Mouse (Mus musculus) kidney, postnatal 4 days (tissue): ENCODE data around the gene Plcb3.
A peak's percentile ranks its signal among the peaks of the same experiment; 100 is the strongest.

Experiments used
- DNase-seq, 2 experiments: peaks; one replicate each; pipeline ENCODE4 v3.0.0; 2021; ENCODE audit warnings: mixed read lengths in 2 of 2

Plcb3 gene

DNA sequence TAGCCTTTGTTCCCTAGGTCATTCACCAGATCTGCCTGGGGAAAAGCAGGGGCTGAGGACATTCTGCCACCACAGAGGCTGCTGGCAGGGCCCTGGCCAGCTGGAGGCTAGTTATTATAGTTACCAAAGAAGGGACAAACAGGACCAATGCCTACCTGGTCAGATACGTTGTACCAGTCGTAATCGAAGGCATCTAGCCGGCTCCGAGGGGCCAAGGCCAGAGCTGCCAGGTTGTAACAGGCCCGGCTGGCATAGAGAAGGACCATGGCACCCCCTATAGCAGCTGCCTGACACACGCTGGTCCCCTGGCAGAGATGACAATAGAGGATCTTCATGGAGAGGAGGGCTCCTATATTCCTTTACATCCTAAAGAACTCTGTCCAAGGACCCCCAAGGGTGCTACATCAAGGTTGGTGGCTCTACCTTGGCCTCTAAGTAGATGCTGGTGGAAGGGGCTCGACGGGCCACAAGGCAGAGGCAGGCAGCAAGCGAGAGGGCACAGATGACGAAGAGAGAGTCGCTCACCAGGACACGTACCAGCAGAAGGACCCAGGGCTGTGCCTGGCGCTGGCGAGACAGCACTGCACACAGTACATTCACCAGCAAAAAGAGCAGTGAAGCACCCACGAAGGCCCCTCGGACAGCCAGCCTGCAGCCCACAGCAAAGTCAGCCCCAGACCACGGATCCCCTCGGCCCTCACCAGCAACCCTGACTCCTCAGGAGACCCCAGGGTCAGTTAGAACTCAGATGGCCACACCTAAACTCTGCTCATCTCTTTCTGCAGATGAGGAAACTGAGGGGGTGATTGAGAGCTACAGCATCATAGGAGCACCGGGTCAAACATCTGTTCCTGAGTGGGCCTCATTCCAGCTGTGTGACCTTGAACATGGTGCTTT lies 36.9 kb downstream of the Plcb3 start:
- DNase-seq = no peak

DNA sequence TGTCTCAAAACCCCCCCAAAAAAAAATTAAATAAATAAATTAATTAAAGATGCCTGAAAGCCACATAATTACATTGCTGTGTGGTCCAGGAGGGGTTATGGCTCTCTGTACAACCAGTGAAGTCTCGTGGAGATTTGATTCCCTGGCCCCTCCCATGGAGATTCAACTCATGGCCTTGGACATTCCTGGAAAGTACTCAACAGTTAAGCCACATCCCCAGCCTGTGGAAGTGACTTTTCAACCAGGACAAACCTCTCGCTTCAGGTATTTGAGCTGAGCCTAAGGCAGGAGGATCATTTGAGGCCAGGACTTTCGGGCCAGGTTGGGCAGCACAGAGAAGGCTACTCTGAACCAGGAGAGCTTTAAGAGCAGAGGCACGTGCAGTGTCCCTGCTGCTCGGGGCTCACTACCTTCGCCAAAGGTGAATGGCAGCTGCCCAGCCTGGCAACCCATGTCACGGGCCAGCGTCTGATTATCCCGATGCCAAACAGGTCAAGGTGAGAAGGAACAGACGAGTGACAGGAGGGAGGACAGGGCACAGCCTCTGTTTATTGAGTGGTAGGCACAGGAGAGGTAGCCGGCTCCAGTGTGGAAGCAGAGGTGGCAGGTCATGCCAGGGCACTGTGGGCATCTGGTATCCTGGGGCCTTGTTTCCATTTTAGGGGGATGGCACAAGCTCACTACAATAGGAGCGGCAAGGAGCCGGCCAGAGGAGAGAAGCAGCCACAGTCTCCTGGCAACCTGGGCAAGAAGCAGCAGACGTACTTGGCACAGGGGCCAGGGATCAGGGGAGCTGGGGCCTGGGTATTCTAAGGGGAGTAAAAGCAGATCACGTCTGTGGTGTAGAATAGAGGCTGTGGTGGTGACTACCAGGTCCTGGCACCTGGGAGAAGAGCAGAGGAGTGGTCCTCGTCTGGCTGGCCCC lies 38.5 kb downstream of the Plcb3 start:
- DNase-seq = peak in 1 of 2 experiments; percentile 15

DNA sequence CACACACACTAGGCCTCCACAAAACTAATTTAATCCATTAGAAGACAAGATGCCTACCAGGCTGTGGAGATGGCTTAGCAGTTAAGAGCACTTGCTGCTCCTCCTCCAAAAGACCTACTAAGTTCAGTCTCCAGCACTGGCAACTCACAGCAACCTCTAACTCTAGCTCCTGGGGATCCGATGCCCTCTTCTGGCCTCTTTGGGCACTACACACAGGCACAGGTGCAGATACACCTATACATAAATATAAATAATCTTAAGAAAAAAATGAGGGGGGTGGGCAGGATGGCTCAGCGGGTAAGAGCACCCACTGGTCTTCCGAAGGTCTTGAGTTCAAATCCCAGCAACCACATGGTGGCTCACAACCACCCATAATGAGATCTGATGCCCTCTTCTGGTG lies 40.0 kb downstream of the Plcb3 start:
- DNase-seq = peak; percentile 62 to 65

DNA sequence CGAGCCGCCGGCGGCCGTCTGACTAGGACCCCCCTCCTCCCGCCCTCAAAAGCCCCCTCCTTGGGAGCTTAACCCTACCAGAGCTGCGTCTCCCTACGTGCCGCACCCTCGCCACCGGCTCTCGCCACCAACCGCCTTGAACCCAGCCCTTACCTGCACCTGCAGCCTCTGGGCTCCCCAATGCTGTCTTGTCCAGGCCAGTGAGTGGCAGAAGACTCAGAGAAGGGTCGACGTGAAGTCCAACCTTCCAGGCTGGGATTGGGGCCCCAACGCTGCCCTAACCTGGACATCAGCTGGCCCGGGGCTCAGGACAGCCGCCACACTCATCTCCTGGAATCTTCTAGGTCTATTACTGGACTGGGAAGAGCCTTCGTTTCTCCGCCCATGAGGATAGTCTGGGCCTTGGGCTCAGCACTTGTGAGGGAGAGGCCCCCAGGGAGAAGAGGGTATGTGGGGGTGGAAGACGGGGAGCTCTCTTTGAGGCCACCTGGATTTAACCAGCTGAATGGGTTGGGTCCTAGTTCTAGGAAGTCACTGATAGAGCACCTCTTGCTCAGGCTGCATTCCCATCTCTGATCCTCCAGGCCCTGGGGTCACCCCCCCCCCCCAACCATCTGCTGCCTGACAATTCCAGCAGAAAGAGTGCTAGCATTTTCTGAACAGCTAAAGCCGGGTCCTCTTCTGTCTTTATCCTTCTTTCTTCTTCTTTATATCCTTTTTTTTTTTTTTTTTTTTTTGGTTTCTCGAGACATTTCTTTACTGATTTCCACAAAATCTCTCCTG lies 41.9 kb downstream of the Plcb3 start, which contains the start of gene Kcnk4:
Gene Kcnk4, minus strand, starts transcription at position 321 of the 783 bp plus-strand sequence.
- DNase-seq = no peak

DNA sequence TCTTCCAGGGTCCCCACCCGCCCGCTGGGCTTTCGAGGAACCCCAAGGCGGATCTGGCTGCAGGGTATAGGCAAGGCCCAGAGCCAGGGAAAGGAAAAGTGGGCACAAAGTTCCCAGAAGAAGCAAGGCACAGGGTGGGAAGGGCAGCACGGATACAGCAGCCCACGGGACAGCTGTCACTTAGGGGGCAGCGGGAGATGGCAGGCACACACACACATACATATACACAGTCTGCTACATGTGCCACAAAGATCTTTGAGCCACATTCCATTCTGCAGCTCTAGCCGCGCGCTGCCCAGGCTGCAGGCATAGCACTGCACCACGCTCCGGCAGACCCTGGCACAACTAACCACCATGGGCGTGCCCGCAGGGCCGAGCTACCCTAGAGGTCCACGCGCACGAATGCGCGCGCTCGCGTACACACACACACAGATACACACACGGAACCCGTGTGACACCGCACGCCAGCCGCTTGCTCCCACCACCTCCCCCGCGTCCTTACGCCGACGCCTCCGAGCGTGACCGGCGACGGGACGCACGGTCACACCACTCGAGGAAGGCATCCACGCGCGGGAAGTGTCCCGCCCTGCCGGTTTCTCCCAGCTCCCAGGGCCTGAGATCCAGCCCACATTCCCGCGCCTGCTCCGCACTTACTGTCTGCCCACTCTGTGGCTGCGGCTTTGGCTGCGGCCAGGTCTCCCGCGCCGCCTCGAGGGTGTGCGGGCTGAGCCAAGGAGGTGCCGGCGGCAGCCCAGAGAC lies 42.7 kb downstream of the Plcb3 start:
- peak; percentile 57 to 73 for DNase-seq

DNA sequence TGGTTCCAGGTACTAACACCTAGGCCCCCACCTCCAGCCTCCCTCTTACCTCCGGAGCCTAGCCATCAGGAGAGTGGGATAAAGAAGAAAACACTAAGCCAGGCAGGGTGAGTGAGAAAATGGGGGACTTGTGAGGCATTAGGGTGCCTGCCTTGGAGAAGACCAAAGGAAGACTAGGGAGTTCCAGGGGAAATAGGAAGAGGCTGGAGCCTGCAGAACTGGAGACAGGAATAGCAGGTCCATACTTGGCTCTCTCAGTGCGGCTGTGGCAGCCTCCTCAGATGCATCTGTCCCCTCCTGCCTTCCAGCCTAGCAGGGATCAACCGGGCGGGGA lies 43.2 kb downstream of the Plcb3 start:
- no peak for DNase-seq

DNA sequence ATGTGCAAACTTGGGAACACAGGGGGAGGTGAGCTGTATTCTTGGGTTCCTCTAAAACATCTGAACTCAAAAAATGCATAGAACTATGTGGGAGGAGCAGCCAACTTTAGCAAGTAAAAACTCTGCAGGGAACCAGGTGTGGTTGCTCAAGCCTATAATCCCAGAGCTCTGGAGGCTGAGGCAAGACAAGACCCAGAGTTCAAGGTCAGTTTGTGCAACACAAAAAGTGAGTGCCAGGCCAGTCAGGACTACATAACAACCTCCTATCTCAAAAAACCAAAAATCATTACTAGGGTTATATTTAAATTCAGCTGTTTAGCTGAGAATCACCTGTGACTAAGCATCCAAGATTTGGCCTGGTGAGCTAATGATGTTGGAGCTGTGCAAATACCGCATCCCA lies 44.3 kb downstream of the Plcb3 start:
- DNase-seq = no peak

DNA sequence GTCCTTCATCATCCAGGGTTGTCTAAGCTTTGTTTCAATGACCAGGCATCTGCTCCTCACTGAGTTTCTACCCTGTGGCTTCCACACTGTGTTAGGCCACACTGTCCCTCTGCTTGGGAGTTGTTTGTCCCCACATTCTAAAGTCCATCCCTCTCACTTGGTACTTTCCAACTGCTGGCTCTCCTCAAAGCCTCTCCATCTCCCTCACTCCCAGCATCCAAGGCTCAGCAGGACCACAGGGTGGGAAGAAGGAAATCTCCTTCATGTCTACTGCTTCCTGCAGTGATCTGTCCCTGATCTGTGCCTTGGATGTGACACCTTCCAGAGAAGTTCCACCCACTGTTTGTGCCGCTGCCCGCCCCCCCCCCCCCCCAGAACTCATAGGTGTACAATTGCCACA lies 45.3 kb downstream of the Plcb3 start:
- DNase-seq = no peak

DNA sequence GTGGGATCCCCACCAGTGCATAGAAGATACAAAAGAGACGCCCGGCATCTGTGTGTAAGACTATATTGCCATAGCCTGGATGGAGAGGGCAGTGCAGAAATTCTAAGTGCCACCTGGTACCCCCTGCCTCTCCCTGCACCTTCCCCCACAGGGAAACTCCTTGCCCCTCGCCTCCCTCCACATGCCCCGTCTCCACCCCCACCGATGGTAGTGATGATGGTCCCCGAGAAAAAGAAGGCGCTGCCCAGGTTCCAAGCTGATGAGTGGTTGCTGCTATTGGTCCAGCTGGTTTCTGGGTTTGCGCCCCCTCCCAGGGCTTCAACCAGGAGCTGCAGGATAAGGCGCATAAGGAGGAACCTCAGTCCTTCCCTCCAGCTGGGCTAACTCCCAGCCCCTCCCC lies 48.2 kb downstream of the Plcb3 start:
- DNase-seq = no peak

DNA sequence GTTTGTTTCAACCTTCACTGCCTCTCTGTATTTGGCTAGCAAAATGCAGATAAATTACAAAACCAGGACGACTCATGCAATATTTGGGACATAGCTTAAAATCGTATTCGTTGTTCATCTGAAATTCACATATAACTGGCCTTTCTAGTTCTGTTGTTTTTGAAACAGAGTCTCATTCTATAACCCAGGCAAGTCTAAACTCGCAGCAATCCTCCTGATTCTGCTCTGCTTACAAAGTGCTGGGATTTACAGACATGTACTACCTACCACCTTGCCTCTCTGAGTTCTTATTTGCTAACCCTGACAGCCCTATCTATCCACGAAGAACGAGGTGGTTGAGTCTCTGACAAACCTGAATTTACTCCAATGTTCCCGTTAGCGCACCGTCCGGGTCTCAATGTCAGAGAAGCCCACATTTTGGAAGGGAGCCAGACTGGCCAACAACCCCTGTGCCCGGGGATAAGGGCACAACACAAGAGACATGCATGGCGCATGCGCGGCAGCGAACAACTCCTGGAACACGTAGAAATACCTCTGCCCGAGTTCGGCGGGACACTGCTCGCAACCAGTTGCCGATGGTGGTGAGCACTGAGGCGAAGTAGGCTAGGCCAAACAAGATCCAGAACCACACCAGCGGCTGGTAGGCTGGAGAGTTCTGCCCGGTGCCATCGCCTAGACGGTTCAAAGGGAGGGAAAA lies 49.6 kb downstream of the Plcb3 start:
- DNase-seq = peak; percentile 58 to 73

DNA sequence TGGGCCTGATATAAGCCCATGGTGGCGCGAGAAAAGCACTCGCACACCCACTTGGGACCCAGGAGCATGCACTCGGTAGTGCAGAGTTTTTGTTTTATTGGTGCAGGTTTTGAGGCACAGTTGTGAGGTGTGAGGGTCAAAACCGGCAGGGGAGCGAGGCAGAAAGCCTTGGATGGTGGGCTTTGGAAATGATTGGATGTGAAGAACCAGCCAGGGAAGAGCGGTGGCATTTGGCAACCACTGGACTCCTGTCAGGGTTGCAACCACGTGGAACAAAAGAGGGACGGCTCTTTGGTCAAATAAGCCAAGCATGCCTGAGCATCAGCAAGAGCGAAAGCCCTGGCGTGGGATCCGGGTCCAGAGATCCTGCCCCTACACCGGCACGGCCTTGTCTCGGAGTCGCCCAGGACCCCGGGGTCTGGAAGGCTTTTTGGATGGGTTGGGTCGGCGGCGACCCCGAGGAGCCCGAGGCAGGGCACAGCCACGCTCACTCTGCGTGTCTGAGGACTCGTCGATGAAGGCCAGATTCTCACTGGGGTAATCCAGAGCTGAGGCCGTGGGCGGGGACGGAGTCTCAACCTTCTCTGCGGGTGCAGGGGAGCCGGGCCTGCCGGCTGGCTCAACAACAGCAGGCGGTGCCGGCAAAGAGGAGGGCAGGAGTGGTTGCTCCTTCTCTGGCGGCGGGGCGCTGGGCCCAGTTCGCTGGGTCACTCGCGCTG lies 50.5 kb downstream of the Plcb3 start:
- DNase-seq = no peak

DNA sequence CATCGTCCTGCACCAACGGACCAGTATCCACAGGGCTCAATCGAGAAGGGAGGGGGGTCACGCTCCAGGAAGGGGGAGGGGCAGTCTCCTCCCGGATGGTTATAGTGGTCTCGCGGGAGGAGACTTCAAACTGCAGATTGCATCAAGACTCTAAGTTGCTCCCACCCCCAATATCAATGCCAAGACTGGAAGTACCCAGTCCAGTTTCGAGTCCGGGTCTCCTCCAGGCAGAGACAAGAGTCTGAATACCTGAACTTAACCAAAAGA lies 51.0 kb downstream of the Plcb3 start, which contains the start of gene Catsperz:
Gene Catsperz, minus strand, starts transcription at position 74 of the 267 bp plus-strand sequence.
- peak; percentile 49 to 75 for DNase-seq

DNA sequence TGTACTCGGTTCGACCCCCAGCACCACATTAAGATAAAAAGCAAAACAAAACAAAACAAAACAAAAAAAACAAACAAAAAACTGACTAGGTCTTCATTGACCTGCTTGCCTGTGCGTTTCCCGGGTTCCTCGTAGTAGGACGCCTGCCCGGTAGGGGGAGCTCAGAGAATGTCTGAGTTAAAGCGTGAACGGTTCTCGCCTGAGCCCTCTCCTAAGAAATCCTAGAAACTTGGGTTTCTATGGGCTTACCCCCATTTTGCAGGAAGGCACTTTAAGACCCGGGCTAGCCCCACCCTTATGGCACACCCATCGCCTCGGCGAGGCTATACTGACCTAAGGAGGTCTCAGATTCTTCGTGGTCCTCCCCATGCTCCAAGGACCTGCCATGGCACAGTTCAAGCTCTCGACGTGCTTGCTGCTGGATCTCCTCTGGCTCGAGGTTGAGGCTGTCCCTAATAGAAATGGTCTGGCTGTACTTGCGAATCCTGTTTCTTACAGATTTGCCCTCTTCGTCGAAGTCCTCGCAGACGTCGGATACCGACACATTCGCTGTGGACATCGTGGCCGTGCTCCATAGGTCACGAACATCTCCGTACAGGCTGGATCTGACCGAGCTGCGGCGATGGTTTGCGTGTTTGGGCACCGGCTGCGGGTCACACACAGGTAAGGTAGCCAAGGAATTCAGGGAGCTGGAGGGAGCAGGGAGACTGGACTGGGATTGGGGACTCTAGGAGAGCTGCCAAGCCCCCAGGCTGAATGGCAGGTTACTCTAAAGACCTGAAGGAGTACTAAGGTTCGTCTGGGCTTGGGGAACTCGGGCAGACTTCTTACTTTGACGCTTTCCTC lies 51.6 kb downstream of the Plcb3 start:
- DNase-seq = peak; percentile 93

DNA sequence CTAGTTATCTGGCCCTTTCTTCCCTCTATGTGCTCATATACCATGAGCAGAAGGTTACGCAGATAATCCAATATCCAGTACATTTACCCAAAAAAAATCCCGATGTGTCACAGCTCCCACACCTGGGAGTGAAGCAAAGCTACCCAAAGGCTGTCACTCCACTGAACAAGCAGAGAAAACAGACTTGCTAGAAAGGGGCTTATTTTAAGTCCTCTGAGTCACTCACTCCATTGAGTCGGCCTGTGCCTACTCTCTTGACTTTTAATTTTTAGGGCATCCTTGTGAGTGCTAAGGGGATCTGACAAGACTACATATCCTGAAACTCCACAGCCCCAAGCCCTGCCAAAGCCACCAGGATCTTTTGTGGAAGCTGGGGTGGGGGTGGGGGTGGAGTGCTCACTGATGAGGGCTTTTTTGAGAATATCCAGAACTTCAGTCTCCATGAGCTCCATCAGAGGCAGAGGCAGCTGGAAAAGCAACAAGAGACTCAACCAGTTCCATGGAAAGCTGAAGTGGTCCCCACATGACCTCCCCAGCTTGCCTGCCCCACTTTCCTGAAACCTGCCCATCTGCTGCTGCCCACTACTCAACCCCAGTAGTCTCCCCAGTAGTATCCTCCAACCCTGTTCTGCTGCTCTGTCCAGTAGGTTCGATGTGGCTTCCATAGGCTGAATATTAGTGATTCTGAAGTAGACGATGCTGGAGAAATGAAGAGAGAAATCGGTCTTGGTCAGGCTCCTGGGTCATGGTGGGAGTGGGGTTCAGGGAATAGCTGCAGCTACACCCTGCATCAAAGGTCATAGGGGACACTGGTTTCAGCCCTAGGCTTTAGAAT lies 53.2 kb downstream of the Plcb3 start:
- no peak for DNase-seq

DNA sequence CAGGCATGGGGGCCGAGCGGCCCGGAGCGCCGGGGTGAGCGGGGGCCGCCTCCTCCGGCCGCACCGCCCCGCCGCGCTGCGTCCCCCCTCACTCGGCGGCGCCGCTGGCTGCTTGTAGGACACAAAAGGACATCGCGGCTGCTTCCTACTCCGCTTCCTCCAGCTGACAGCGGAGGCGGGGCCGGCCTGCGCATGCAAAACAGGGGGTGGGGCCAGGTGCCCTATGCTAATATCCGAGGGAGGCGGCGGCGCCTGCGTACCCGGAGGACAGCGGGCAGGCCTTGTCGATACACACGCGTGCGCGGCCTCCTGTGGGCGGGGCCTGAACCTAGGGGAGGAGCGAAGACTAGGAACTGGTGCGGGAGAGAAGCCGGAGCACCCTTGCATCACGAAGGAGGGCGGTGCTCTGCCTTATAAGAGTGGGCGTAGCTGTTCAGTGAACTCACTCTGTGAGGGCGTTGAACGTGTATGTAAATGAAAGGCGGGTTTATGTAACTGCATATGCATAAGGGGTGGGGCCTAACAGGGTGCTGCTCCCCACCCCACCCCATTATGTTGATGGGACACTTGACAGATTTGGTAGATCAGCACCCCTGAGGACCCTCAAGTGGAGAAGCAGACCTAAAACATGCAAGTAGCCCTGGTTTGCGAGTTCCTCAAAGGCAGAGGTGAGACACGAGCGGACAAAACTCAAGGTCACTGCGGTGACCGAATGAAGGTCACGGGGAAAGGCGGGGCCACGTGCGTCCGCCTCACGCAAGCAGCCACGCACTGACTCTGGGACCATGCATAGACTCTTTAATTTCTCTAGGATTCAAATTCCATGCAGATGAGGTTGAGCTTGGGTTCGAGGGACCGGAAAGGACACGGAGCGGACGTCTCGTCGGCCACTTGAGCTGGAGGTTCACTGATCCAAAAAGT lies 54.4 kb downstream of the Plcb3 start, which contains the start of gene Esrra:
Gene Esrra, minus strand, starts transcription at position 167 of the 921 bp plus-strand sequence.
- DNase-seq = peak; percentile 100

DNA sequence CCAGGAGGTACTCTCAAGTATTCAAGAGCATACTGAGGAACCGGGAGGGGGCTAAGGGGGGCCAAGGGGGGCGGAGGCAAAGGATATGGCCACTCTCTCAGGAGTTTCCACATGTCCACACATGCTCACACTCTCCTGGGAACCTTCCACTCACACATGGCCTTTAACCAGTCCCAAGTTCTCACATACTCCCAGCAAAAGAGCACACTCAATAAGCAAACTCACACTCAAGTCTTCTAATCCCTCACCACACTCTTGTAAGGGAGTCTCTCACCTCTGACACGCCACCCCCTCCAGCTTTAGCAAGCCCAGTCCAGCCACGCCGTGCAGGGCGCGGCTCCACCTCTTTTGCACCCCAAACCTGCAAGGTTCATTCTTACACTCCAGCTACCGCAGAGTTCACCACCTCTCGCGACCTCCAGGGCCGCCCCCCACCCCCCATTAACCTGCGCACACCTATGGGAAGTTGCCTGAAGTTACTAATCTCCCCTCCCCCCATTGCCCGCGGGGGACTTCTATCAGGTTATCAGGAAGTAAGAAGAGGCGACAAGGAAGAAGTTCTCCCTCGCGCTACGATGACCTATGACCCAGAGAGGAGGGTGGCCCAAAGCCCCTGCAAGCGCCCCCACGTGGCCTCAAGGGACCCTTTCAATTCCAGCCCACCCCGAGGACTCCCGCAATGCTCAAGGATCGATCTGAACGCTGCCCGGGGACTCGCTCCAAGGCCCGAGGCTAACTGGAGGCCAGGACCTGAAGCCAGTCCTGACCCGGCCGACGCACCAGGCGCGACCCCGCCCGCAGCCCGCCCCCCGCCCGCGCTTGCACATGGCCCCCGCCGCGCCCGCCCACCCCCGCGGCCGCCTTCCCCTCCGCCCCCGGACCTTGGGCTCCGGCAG lies 55.3 kb downstream of the Plcb3 start:
- peak in 1 of 2 experiments; percentile 64 for DNase-seq
